Comparison of ENCODE assay signal across 8 mouse cellular contexts in the genomic region with DNA sequence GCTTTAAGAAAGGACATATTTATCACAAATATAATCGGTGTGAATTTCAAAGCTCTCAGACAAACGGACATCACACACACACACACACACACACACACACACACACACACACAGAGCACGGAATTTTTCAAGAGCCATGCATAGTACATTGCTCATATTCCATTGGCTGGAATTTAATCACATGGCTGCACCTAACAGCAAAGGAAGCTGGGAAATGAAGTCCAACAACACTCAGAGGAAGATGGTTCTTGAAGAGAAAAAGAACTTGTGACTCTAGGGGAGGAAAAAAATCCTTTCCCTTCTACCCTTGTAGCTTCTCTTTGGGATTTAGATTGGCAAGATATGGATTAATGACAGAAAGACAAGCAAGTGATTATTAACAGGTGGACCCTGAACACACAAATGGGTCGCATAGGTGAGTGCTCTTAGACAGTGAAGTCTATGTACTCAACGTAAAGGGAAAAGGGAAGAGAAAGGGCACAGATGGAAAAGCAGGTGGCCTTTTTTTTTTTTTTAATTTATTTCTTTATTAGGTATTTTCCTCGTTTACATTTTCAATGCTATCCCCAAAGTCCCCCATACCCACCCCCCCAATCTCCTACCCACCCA. TPM values are rescaled to one million over a fixed set of nuclear protein-coding genes. Genes with fewer than 3 reads are reported as not detected.
DNase-seq lines count a peak whose midpoint lies in the region; ATAC-seq and TF ChIP-seq lines count a peak whose summit lies in the region.

No protein-coding gene starts in this region.

- H3K4me2 ChIP-seq in limb, embryonic 11.5 days (ENCODE audit: low read depth, severe bottlenecking), result no peak overlapping the region
- peak overlapping the region; percentile 23; the same call in 1 of the 2 replicates for H3K4me2 ChIP-seq in embryonic facial prominence, embryonic 14.5 days (ENCODE audit: low read depth, low read length)
- H3K4me2 ChIP-seq in neural tube, embryonic 15.5 days, result peak overlapping the region; percentile 42

- no peak for TF ChIP-seq CTCF in thymus, adult 2 months (IDR thresholded peaks at IDR 0.05; ENCODE audit: borderline replicate concordance, control insufficient read depth, extremely low read depth, insufficient read depth, low read length, poor library complexity)

- DNase-seq in limb, embryonic 11.5 days (ENCODE audit: low spot score), result no peak
- no peak for DNase-seq in limb, embryonic 10.5 days (ENCODE audit: low spot score)
- DNase-seq in embryonic facial prominence, embryonic 14.5 days (ENCODE audit: low spot score), result peak; percentile 71
- peak; percentile 36 for DNase-seq in kidney, postnatal 14 days
- DNase-seq in thymus, adult 2 months, result no peak
- DNase-seq in adrenal gland, postnatal 4 days (ENCODE audit: low spot score in 2 of 2), result no peak
- DNase-seq in urinary bladder, postnatal 36 days (ENCODE audit: low spot score in 2 of 2), result no peak

- H3K9me3 ChIP-seq in limb, embryonic 11.5 days (ENCODE audit: control insufficient read depth, low read length), result no peaks in the 10 kb centered on the region
- H3K9me3 ChIP-seq in limb, embryonic 10.5 days (replicated peaks), result no peaks in the 10 kb centered on the region
- no peaks in the 10 kb centered on the region for H3K9me3 ChIP-seq in embryonic facial prominence, embryonic 14.5 days (ENCODE audit: control insufficient read depth, low read length)
- no peaks in the 10 kb centered on the region for H3K9me3 ChIP-seq in neural tube, embryonic 15.5 days (replicated peaks)

- no peak overlapping the region for H3K27ac ChIP-seq in limb, embryonic 11.5 days (replicated peaks; ENCODE audit: low read depth, low read length)
- no peak overlapping the region for H3K27ac ChIP-seq in limb, embryonic 10.5 days
- no peak overlapping the region for H3K27ac ChIP-seq in embryonic facial prominence, embryonic 14.5 days (replicated peaks; ENCODE audit: low read depth, low read length)
- no peak overlapping the region for H3K27ac ChIP-seq in neural tube, embryonic 15.5 days (replicated peaks)
- H3K27ac ChIP-seq in thymus, adult 2 months (ENCODE audit: control insufficient read depth, insufficient read depth, low read length), result no peak overlapping the region

- ATAC-seq in limb, embryonic 11.5 days (ENCODE audit: insufficient number of reproducible peaks, low FRiP score, low TSS enrichment, low read depth), result peak; percentile 73; the same call in 1 of the 2 replicates
- peak; percentile 89 for ATAC-seq in embryonic facial prominence, embryonic 14.5 days (ENCODE audit: low read depth)
- ATAC-seq in neural tube, embryonic 15.5 days (ENCODE audit: low FRiP score), result peak; percentile 86

- H3K36me3 ChIP-seq in limb, embryonic 11.5 days (ENCODE audit: control insufficient read depth, insufficient read depth, low read length), result no peaks in the 10 kb centered on the region
- no peaks in the 10 kb centered on the region for H3K36me3 ChIP-seq in limb, embryonic 10.5 days
- H3K36me3 ChIP-seq in embryonic facial prominence, embryonic 14.5 days (ENCODE audit: control insufficient read depth, insufficient read depth, low read length), result no peaks in the 10 kb centered on the region
- H3K36me3 ChIP-seq in neural tube, embryonic 15.5 days, result no peaks in the 10 kb centered on the region
- H3K36me3 ChIP-seq in thymus, adult 2 months (ENCODE audit: control insufficient read depth, insufficient read depth, low read length), result no peaks in the 10 kb centered on the region

- 55% methylated on average over 6 of the region's 6 CpGs for WGBS in limb, embryonic 11.5 days
- 56% methylated on average over 6 of the region's 6 CpGs for whole genome bisulfite sequencing in limb, embryonic 10.5 days
- 52% methylated on average over 6 of the region's 6 CpGs for WGBS in embryonic facial prominence, embryonic 14.5 days
- WGBS in neural tube, embryonic 15.5 days, result 59% methylated on average over 6 of the region's 6 CpGs
- WGBS in thymus, adult 2 months, result 90% methylated on average over 6 of the region's 6 CpGs

- TF ChIP-seq POLR2A in thymus, adult 2 months (IDR thresholded peaks at IDR 0.05; ENCODE audit: control insufficient read depth, extremely low read depth, insufficient read depth, low read length, poor library complexity), result no peak

- H3K9ac ChIP-seq in limb, embryonic 11.5 days (ENCODE audit: low read length), result no peak overlapping the region
- no peak overlapping the region for H3K9ac ChIP-seq in embryonic facial prominence, embryonic 14.5 days (ENCODE audit: low read depth, low read length)
- no peak overlapping the region for H3K9ac ChIP-seq in neural tube, embryonic 15.5 days (replicated peaks)

- H3K4me3 ChIP-seq in limb, embryonic 11.5 days (ENCODE audit: low read depth, low read length), result no peak overlapping the region
- H3K4me3 ChIP-seq in limb, embryonic 10.5 days, result no peak overlapping the region; the same call in 1 of the 2 replicates
- no peak overlapping the region for H3K4me3 ChIP-seq in embryonic facial prominence, embryonic 14.5 days (ENCODE audit: low read depth, low read length)
- no peak overlapping the region for H3K4me3 ChIP-seq in neural tube, embryonic 15.5 days (replicated peaks)
- no peak overlapping the region for H3K4me3 ChIP-seq in thymus, adult 2 months (ENCODE audit: control insufficient read depth, insufficient read depth, low read length)

- H3K4me1 ChIP-seq in limb, embryonic 11.5 days (ENCODE audit: control insufficient read depth, insufficient read depth, low read length), result no peaks in the 10 kb centered on the region
- H3K4me1 ChIP-seq in limb, embryonic 10.5 days, result peaks cover 23% of the 10 kb centered on the region
- no peaks in the 10 kb centered on the region for H3K4me1 ChIP-seq in embryonic facial prominence, embryonic 14.5 days (ENCODE audit: control insufficient read depth, insufficient read depth, low read length)
- peaks cover 19% of the 10 kb centered on the region for H3K4me1 ChIP-seq in neural tube, embryonic 15.5 days
- no peaks in the 10 kb centered on the region for H3K4me1 ChIP-seq in thymus, adult 2 months (replicated peaks; ENCODE audit: control insufficient read depth, insufficient read depth, low read length)

- H3K27me3 ChIP-seq in limb, embryonic 11.5 days (ENCODE audit: control insufficient read depth, insufficient read depth, low read length), result no peaks in the 10 kb centered on the region
- H3K27me3 ChIP-seq in limb, embryonic 10.5 days (ENCODE audit: low read depth, poor library complexity, severe bottlenecking), result no peaks in the 10 kb centered on the region
- H3K27me3 ChIP-seq in embryonic facial prominence, embryonic 14.5 days (replicated peaks; ENCODE audit: control insufficient read depth, insufficient read depth, low read length), result no peaks in the 10 kb centered on the region
- H3K27me3 ChIP-seq in neural tube, embryonic 15.5 days (replicated peaks), result 0 out of 2 replicates have a peak, but pooled peaks cover 3% of the 10 kb centered on the region
- no peaks in the 10 kb centered on the region for H3K27me3 ChIP-seq in thymus, adult 2 months (ENCODE audit: control insufficient read depth, insufficient read depth, low read length)

RNA-seq across cellular contexts. Expression of gene Nppc, which starts 35.5 kb away (rescaled TPM):
- 0.55 and 0.67 TPM in 2 replicates for polyA plus RNA-seq in limb, embryonic 11.5 days (2014; fragmentation: Nextera tagmentation; extraction: Ambion mirVana)
- 0.34 and 0.59 TPM in 2 replicates for polyA plus RNA-seq in limb, embryonic 10.5 days (2016; fragmentation: Nextera tagmentation; extraction: Ambion mirVana)
- polyA plus RNA-seq in embryonic facial prominence, embryonic 14.5 days (2014; fragmentation: Nextera tagmentation; extraction: Ambion mirVana), result 7.4 and 10.5 TPM in 2 replicates
- polyA plus RNA-seq in neural tube, embryonic 15.5 days (2015; fragmentation: Nextera tagmentation; extraction: Ambion mirVana), result 15.4 and 28.0 TPM in 2 replicates
- polyA plus RNA-seq in thymus, adult 2 months (2012; rRNA removed), result 0.89 and 1.2 TPM in 2 replicates
- not detected for total RNA-seq in adrenal gland, postnatal 4 days (2021)

RNA-seq across cellular contexts. Expression of gene Cops7b, which starts 52.2 kb away (rescaled TPM):
- polyA plus RNA-seq in limb, embryonic 11.5 days (2014; fragmentation: Nextera tagmentation; extraction: Ambion mirVana), result 57.8 and 61.6 TPM in 2 replicates
- polyA plus RNA-seq in limb, embryonic 10.5 days (2016; fragmentation: Nextera tagmentation; extraction: Ambion mirVana), result 77.0 and 79.9 TPM in 2 replicates
- 31.3 and 34.9 TPM in 2 replicates for polyA plus RNA-seq in embryonic facial prominence, embryonic 14.5 days (2014; fragmentation: Nextera tagmentation; extraction: Ambion mirVana)
- 53.7 and 59.4 TPM in 2 replicates for polyA plus RNA-seq in neural tube, embryonic 15.5 days (2015; fragmentation: Nextera tagmentation; extraction: Ambion mirVana)
- polyA plus RNA-seq in thymus, adult 2 months (2012; rRNA removed), result 61.2 and 67.6 TPM in 2 replicates
- 10 to 100 TPM; 22.2 to 24.2 TPM for total RNA-seq in adrenal gland, postnatal 4 days (2021)

RNA-seq across cellular contexts. Expression of gene Pde6d, which starts 52.4 kb away (rescaled TPM):
- 76.7 and 81.6 TPM in 2 replicates for polyA plus RNA-seq in limb, embryonic 11.5 days (2014; fragmentation: Nextera tagmentation; extraction: Ambion mirVana)
- polyA plus RNA-seq in limb, embryonic 10.5 days (2016; fragmentation: Nextera tagmentation; extraction: Ambion mirVana), result 60.5 and 74.6 TPM in 2 replicates
- polyA plus RNA-seq in embryonic facial prominence, embryonic 14.5 days (2014; fragmentation: Nextera tagmentation; extraction: Ambion mirVana), result 55.8 and 59.2 TPM in 2 replicates
- 103 and 128 TPM in 2 replicates for polyA plus RNA-seq in neural tube, embryonic 15.5 days (2015; fragmentation: Nextera tagmentation; extraction: Ambion mirVana)
- 19.9 and 23.4 TPM in 2 replicates for polyA plus RNA-seq in thymus, adult 2 months (2012; rRNA removed)
- 10 to 100 TPM; 35.8 to 35.9 TPM for total RNA-seq in adrenal gland, postnatal 4 days (2021)

Comparison
In these comparisons a context has a peak if more than half of its experiments do, and no peak if none do; other contexts are left out.
1. DNase-seq: peak in embryonic facial prominence, embryonic 14.5 days (single experiment) and kidney, postnatal 14 days (single experiment); none in limb, embryonic 11.5 days (single experiment), limb, embryonic 10.5 days (single experiment), thymus, adult 2 months (single experiment), adrenal gland, postnatal 4 days (0 of 2) and urinary bladder, postnatal 36 days (0 of 2).
2. Peak in every context shown above with its lines, with median percentiles within 50 percentile points of each other: ATAC-seq.